ENCODE assay signal across 8 mouse cellular contexts in the genomic region with DNA sequence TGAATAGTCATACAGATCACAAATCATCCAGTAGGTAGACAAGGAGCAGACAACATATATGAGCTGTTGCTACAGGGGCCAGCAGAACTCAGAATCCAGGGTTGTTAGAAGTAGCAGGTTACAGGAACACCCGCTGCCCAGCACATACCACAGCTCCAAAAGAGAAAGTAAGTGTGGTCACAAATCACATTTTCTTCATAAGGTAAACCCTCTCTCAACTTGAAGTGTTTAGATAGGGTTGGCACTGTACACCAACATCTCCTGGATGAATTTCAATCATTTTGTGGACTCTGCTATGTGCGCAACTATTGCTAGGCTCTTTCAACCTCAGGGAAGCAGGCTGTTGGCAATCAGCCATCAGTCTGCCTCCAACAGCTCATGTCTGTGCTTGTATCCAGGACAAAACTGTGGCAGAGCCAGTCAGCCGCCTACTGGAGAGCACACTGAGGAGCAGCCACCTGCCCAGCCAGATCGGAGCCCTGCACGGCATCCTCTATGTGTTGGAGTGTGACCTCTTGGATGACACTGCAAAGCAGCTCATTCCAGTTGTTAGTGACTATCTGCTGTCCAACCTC. TPM values are rescaled to one million over a fixed set of nuclear protein-coding genes. Genes with fewer than 3 reads are reported as not detected.
A peak's percentile ranks its signal among the peaks of the same experiment; 100 is the strongest.
DNase-seq lines count a peak whose midpoint lies in the region.

No protein-coding gene starts in this region.

- intact Hi-C loops in heart, postnatal 25 days (cut with DNase I): no loop called here
- intact Hi-C loops in gastrocnemius, postnatal 36 days (cut with DNase I): no loop called here

- peak; percentile 88 for DNase-seq in heart, adult 11 months
- no peak for DNase-seq in heart, postnatal 25 days (ENCODE audit: low spot score)
- peak; percentile 85 for DNase-seq in urinary bladder, postnatal 14 days (ENCODE audit: low spot score)
- DNase-seq in urinary bladder, postnatal 10 days (ENCODE audit: low spot score): no peak
- DNase-seq in layer of hippocampus, adult 18-20 months (ENCODE audit: low spot score in 2 of 2): peak; percentile 37 to 79
- DNase-seq in right cerebral cortex, postnatal 4 days: peak; percentile 41
- no peak for DNase-seq in thymus, postnatal 4 days
- no peak for DNase-seq in gastrocnemius, postnatal 36 days

RNA-seq across cellular contexts. Expression of gene Msantd1, which starts 4.9 kb away (rescaled TPM):
- under 1 TPM; 0.52 to 0.61 TPM for total RNA-seq in heart, postnatal 25 days (2021)
- 1 to 10 TPM; 5.7 to 6.2 TPM for total RNA-seq in layer of hippocampus, adult 18-20 months (2021)
- under 1 TPM; 0.13 to 0.49 TPM for total RNA-seq in gastrocnemius, postnatal 36 days (2021)

RNA-seq across cellular contexts. Expression of gene Rgs12, which starts 46.3 kb away (rescaled TPM):
- total RNA-seq in heart, postnatal 25 days (2021): 10 to 100 TPM; 16.0 to 16.2 TPM
- 10 to 100 TPM; 43.3 to 44.2 TPM for total RNA-seq in layer of hippocampus, adult 18-20 months (2021)
- total RNA-seq in gastrocnemius, postnatal 36 days (2021): 1 to 10 TPM; 2.5 to 3.8 TPM

Comparison
In these comparisons a context has a peak if more than half of its experiments do, and no peak if none do; other contexts are left out.
1. DNase-seq: peak in heart, adult 11 months (single experiment), urinary bladder, postnatal 14 days (single experiment), layer of hippocampus, adult 18-20 months (2 of 2) and right cerebral cortex, postnatal 4 days (single experiment); none in heart, postnatal 25 days (single experiment), urinary bladder, postnatal 10 days (single experiment), thymus, postnatal 4 days (single experiment) and gastrocnemius, postnatal 36 days (0 of 2).
2. RNA of gene Msantd1, which starts 4.9 kb away (total RNA-seq): 5.7 to 6.2 TPM in layer of hippocampus, adult 18-20 months; 0.52 to 0.61 TPM in heart, postnatal 25 days and 0.13 to 0.49 TPM in gastrocnemius, postnatal 36 days; every median in the first group is over 4 times any median in the second.